Mouse (Mus musculus) stomach, postnatal 0 days (tissue): ENCODE measurements at regions not wholly inside any gene's neighbourhood (a gene's known extent, or its start where the extent isn't known, plus 50 kb on each side); places are given as distances from the start of the nearest gene placed in this dataset.

Source experiments
- CTCF ChIP-seq: IDR thresholded peaks from 2 replicates; pipeline ENCODE4 v1.5.1; 2016; ENCODE audit warnings: antibody characterized with exemption, low read depth, mild to moderate bottlenecking, moderate library complexity
- EP300 ChIP-seq: optimal IDR thresholded peaks from 2 replicates; pipeline ENCODE3; 2016; ENCODE audit warnings: antibody characterized with exemption

DNA sequence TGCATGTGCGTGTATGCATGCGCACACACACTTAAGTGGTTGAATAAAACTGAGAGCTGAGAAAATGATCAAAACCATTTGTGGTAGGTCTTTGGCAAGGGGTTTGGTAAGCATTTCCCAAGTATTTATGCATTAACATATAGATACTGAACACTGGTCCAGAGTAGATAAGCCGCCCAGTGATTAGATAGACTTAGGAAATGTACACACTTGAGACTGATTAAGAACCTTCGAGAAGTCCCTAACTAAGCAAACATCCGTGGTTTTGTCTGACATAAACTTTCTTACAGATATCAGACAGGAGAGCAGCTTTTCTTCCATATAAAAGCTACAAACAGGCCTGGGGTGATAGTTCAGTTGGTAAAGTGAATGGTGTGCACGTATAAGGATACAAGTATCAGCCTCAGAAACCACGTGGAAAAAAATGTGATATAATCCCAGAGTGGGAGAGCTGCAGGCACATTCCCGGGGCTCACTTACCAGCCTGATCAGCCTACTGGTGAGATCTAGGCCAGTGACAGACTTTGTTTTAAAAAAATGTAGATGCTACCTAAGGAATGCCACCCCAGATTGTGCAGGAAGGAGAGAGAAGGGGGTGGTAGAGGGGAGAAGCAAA lies 252.3 kb upstream of the Xrcc4 start:
- TF ChIP-seq CTCF = no peak
- no peak for TF ChIP-seq EP300
